Comparison of ENCODE assay signal across 20 mouse cellular contexts in genomic region chr9:54194790-54195189, GRCm38 (mm10).
A peak's percentile ranks its signal among the peaks of the same experiment; 100 is the strongest.
DNase-seq lines count a peak whose midpoint lies in the region; ATAC-seq and TF ChIP-seq lines count a peak whose summit lies in the region.
"Had no signal": no experiment of that assay in that cellular context is flagged by ENCODE, and none has a peak within 500 bp of the region (broad histone marks: within the 10 kb centered on the region; RNA-seq: fewer than 3 reads in every experiment).

No protein-coding gene starts in this region.

- TF ChIP-seq CTCF in hindbrain, postnatal 0 days (IDR thresholded peaks at IDR 0.05; ENCODE audit: low read depth): peak; percentile 32
- TF ChIP-seq CTCF in lung, postnatal 0 days (IDR thresholded peaks at IDR 0.05): 0 out of 2 replicates have a peak, but pooled peaks have one; percentile 4
- no peak for TF ChIP-seq CTCF in lung, adult 2 months (IDR thresholded peaks at IDR 0.05; ENCODE audit: insufficient read depth, low read length)
- 0 out of 2 replicates have a peak, but pooled peaks have one; percentile 26 for TF ChIP-seq CTCF in embryonic fibroblast, embryonic 13.5 days (IDR thresholded peaks at IDR 0.05; ENCODE audit: borderline replicate concordance, insufficient read depth, low read length)

- H3K9ac ChIP-seq in hindbrain, postnatal 0 days (replicated peaks; ENCODE audit: low read length): no peak overlapping the region
- no peak overlapping the region for H3K9ac ChIP-seq in lung, postnatal 0 days (replicated peaks; ENCODE audit: low read depth)
- H3K9ac ChIP-seq: heart, embryonic 15.5 days had no signal

- no peaks in the 10 kb centered on the region for H3K27me3 ChIP-seq in hindbrain, postnatal 0 days (ENCODE audit: insufficient read depth, low read length)
- H3K27me3 ChIP-seq in hindbrain, embryonic 10.5 days (ENCODE audit: insufficient read depth, poor library complexity, severe bottlenecking): no peaks in the 10 kb centered on the region
- H3K27me3 ChIP-seq in lung, postnatal 0 days (replicated peaks; ENCODE audit: insufficient read depth, low read length): no peaks in the 10 kb centered on the region
- H3K27me3 ChIP-seq: heart, embryonic 15.5 days had no signal

- no peak overlapping the region for H3K27ac ChIP-seq in hindbrain, postnatal 0 days
- no peak overlapping the region for H3K27ac ChIP-seq in hindbrain, embryonic 10.5 days
- H3K27ac ChIP-seq in lung, postnatal 0 days (ENCODE audit: low read length): no peak overlapping the region
- H3K27ac ChIP-seq in embryonic fibroblast, embryonic 13.5 days (ENCODE audit: insufficient read depth, low read length): no peak overlapping the region
- H3K27ac ChIP-seq: heart, embryonic 15.5 days; midbrain, embryonic 10.5 days had no signal

- TF ChIP-seq EP300 in lung, postnatal 0 days (IDR thresholded peaks at IDR 0.05): no peak

- ATAC-seq in hindbrain, postnatal 0 days: no peak
- no peak for ATAC-seq in lung, postnatal 0 days
- ATAC-seq: forebrain, embryonic 16.5 days had no signal

- H3K4me3 ChIP-seq in hindbrain, postnatal 0 days (ENCODE audit: low read length): no peak overlapping the region
- no peak overlapping the region for H3K4me3 ChIP-seq in hindbrain, embryonic 10.5 days
- H3K4me3 ChIP-seq in lung, postnatal 0 days (ENCODE audit: low read depth, low read length): no peak overlapping the region
- no peak overlapping the region for H3K4me3 ChIP-seq in lung, adult 2 months (replicated peaks; ENCODE audit: extremely low read depth, low read depth, low read length)
- H3K4me3 ChIP-seq in embryonic fibroblast, embryonic 13.5 days (ENCODE audit: insufficient read depth, low read length): no peak overlapping the region
- H3K4me3 ChIP-seq: heart, embryonic 15.5 days; midbrain, embryonic 10.5 days had no signal

- H3K9me3 ChIP-seq in hindbrain, postnatal 0 days (ENCODE audit: low read length): no peaks in the 10 kb centered on the region
- 0 out of 2 replicates have a peak, but pooled peaks cover 2% of the 10 kb centered on the region for H3K9me3 ChIP-seq in hindbrain, embryonic 10.5 days
- H3K9me3 ChIP-seq in lung, postnatal 0 days (ENCODE audit: low read length): no peaks in the 10 kb centered on the region
- H3K9me3 ChIP-seq: heart, embryonic 15.5 days; midbrain, embryonic 10.5 days had no signal

- H3K36me3 ChIP-seq in hindbrain, postnatal 0 days (ENCODE audit: insufficient read depth, low read length): no peaks in the 10 kb centered on the region
- H3K36me3 ChIP-seq in hindbrain, embryonic 10.5 days: no peaks in the 10 kb centered on the region
- H3K36me3 ChIP-seq in lung, postnatal 0 days (ENCODE audit: insufficient read depth, low read length): no peaks in the 10 kb centered on the region
- H3K36me3 ChIP-seq: heart, embryonic 15.5 days; midbrain, embryonic 10.5 days had no signal

- WGBS in hindbrain, postnatal 0 days: 71% methylated on average over 5 of the region's 5 CpGs
- WGBS in hindbrain, embryonic 10.5 days: 76% methylated on average over 5 of the region's 5 CpGs
- 62% methylated on average over 5 of the region's 5 CpGs for WGBS in lung, postnatal 0 days
- 58% methylated on average over 5 of the region's 5 CpGs for WGBS in lung, adult 2 months

- H3K4me1 ChIP-seq in hindbrain, postnatal 0 days (ENCODE audit: insufficient read depth, low read length): no peaks in the 10 kb centered on the region
- no peaks in the 10 kb centered on the region for H3K4me1 ChIP-seq in hindbrain, embryonic 10.5 days (replicated peaks)
- H3K4me1 ChIP-seq in lung, postnatal 0 days (ENCODE audit: insufficient read depth, low read depth, low read length): no peaks in the 10 kb centered on the region
- no peaks in the 10 kb centered on the region for H3K4me1 ChIP-seq in lung, adult 2 months (ENCODE audit: control insufficient read depth, insufficient read depth, low read length)
- no peaks in the 10 kb centered on the region for H3K4me1 ChIP-seq in embryonic fibroblast, embryonic 13.5 days (ENCODE audit: control insufficient read depth, insufficient read depth, low read length)
- H3K4me1 ChIP-seq: heart, embryonic 15.5 days; midbrain, embryonic 10.5 days had no signal

- no peak for TF ChIP-seq POLR2A in lung, adult 2 months (IDR thresholded peaks at IDR 0.05; ENCODE audit: borderline replicate concordance, extremely low read depth, low read depth, low read length)
- no peak for TF ChIP-seq POLR2A in embryonic fibroblast, embryonic 13.5 days (IDR thresholded peaks at IDR 0.05; ENCODE audit: low read depth, low read length)

- no peak for DNase-seq in hindbrain, postnatal 0 days (ENCODE audit: low spot score)
- no peak for DNase-seq in hindbrain, embryonic 10.5 days (ENCODE audit: low spot score)
- DNase-seq in lung, postnatal 0 days (ENCODE audit: low spot score): no peak
- no peak for DNase-seq in lung, adult 2 months
- peak; percentile 70 for DNase-seq in ES-CJ7 (ENCODE audit: low read depth, low spot score)
- DNase-seq in right cerebral cortex, adult 18-20 months: no peak
- no peak for DNase-seq in left cerebral cortex, adult 18-20 months (ENCODE audit: low spot score in 2 of 2)
- DNase-seq: adrenal gland, adult 2 months; cerebellum, postnatal 10 days; embryo, embryonic 11 days; gastrocnemius, postnatal 25 days; kidney, adult 8-10 months; kidney, postnatal 25 days; retina, postnatal 1 day; right cerebral cortex, postnatal 4 days; thymus, postnatal 25 days had no signal

- H3K4me2 ChIP-seq in hindbrain, postnatal 0 days (ENCODE audit: low read depth, low read length): no peak overlapping the region
- no peak overlapping the region for H3K4me2 ChIP-seq in lung, postnatal 0 days (replicated peaks; ENCODE audit: low read depth, low read length)
- H3K4me2 ChIP-seq: heart, embryonic 15.5 days had no signal
